Comparison of ENCODE assay signal across 9 mouse cellular contexts in the genomic region with DNA sequence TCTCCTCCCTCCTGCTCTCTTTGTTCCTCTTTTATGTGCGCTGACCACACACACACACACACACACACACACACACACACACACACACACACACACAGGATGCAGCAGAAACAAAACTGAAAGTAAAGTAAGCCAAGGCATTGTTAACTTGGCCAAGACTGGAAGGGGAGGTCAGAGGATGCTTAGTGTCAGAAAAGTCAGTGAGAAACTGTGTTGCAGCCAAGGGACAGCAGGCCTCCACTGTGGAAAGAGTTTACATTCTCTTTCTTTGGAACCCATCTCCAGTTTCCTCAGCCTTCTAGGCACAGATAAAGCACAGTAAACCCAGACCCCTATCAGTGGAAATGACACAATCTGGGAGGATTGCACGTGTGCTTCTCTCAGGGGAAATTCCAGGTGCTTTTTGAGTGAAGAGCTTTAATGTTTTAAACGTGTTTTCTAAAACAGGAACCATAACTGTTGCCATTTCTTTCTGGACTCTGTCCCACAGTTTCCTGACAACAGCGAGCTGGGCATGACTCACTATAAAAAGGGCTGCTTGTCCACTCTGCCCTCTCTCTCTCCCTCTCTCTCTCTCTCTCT. TPM values are rescaled to one million over a fixed set of nuclear protein-coding genes. Genes with fewer than 3 reads are reported as not detected.
A peak's percentile ranks its signal among the peaks of the same experiment; 100 is the strongest.
DNase-seq lines count a peak whose midpoint lies in the region; ATAC-seq and TF ChIP-seq lines count a peak whose summit lies in the region.
"Not testable (repeated sequence)": the region's sequence is repeated elsewhere in the genome, so short reads cannot be mapped to it uniquely, and the experiment has no call there.
"Had no signal": no experiment of that assay in that cellular context is flagged by ENCODE, and none has a peak within 500 bp of the region (broad histone marks: within the 10 kb centered on the region; RNA-seq: fewer than 3 reads in every experiment).

No protein-coding gene starts in this region.

- TF ChIP-seq CTCF in gastrocnemius, adult 2 months (IDR thresholded peaks at IDR 0.05); liver, postnatal 0 days (IDR thresholded peaks at IDR 0.05; ENCODE audit: low read depth): not testable (repeated sequence)

- intact Hi-C loops in gastrocnemius, adult 2 months (cut with DNase I), result not testable (repeated sequence)
- intact Hi-C loops in heart, postnatal 14 days (cut with DNase I), result loop anchor here (2.0 kb wide), 1 partner anchor 28 kb away; a partner anchor contains a TSS

- H3K27me3 ChIP-seq in kidney, embryonic 16.5 days (ENCODE audit: insufficient read depth, low read length); liver, postnatal 0 days (ENCODE audit: insufficient read depth, low read length); splenic B cell, adult 2 months (ENCODE audit: control insufficient read depth, insufficient read depth, low read length, poor library complexity, severe bottlenecking): not testable (repeated sequence)

- peak; percentile 63; the same call in 1 of the 2 replicates for ATAC-seq in kidney, embryonic 16.5 days (ENCODE audit: low FRiP score, low TSS enrichment)
- peak; percentile 84 for ATAC-seq in liver, postnatal 0 days

- H3K9me3 ChIP-seq in kidney, embryonic 16.5 days (ENCODE audit: low read length); liver, postnatal 0 days (ENCODE audit: low read length): not testable (repeated sequence)

- TF ChIP-seq EP300 in liver, postnatal 0 days (IDR thresholded peaks at IDR 0.05; ENCODE audit: low read depth), result not testable (repeated sequence)

- not testable (repeated sequence) for H3K4me2 ChIP-seq in kidney, embryonic 16.5 days (replicated peaks; ENCODE audit: low read depth, low read length)
- peak overlapping the region; percentile 50 for H3K4me2 ChIP-seq in liver, postnatal 0 days (ENCODE audit: low read depth, low read length)

- 15% methylated on average over 4 of the region's 4 CpGs for WGBS in kidney, embryonic 16.5 days
- 5% methylated on average over 4 of the region's 4 CpGs for WGBS in liver, postnatal 0 days (ENCODE audit: insufficient replicate concordance)

- not testable (repeated sequence) for H3K9ac ChIP-seq in kidney, embryonic 16.5 days (replicated peaks; ENCODE audit: low read length); liver, postnatal 0 days (replicated peaks)

- not testable (repeated sequence) for H3K36me3 ChIP-seq in kidney, embryonic 16.5 days (ENCODE audit: insufficient read depth, low read length); liver, postnatal 0 days (replicated peaks; ENCODE audit: insufficient read depth, low read length); splenic B cell, adult 2 months (ENCODE audit: control insufficient read depth, insufficient read depth, low read length, poor library complexity, severe bottlenecking)

- peak; percentile 67 for DNase-seq in 3T3-L1 (ENCODE audit: low read depth, low spot score)
- DNase-seq in adrenal gland, postnatal 14 days, result peak; percentile 69
- peak; percentile 44 for DNase-seq in gastrocnemius, adult 2 months
- DNase-seq in heart, postnatal 14 days, result peak; percentile 54 to 65
- peak; percentile 52 for DNase-seq in liver, postnatal 0 days
- peak; percentile 80 for DNase-seq in naive thymus-derived CD4-positive, alpha-beta T cell, adult 2 months (ENCODE audit: low read depth)
- DNase-seq in splenic B cell, adult 2 months (ENCODE audit: low read depth, low spot score), result peak; percentile 84

- H3K4me3 ChIP-seq in gastrocnemius, adult 2 months, result peak overlapping the region; percentile 63
- H3K4me3 ChIP-seq in kidney, embryonic 16.5 days (ENCODE audit: low read length); liver, postnatal 0 days (ENCODE audit: low read depth, low read length): not testable (repeated sequence)

- peak overlapping the region; percentile 79 for H3K27ac ChIP-seq in gastrocnemius, adult 2 months
- peak overlapping the region; percentile 24; the same call in 1 of the 2 replicates for H3K27ac ChIP-seq in kidney, embryonic 16.5 days (ENCODE audit: low read length)
- peak overlapping the region; percentile 75 for H3K27ac ChIP-seq in liver, postnatal 0 days (ENCODE audit: low read depth)

- not testable (repeated sequence) for H3K4me1 ChIP-seq in kidney, embryonic 16.5 days (ENCODE audit: insufficient read depth, low read length); liver, postnatal 0 days (ENCODE audit: insufficient read depth)

RNA-seq across cellular contexts. Expression of a gene that starts 29.0 kb away (rescaled TPM):
- 7.2 and 12.3 TPM in 2 replicates for total RNA-seq in adrenal gland, postnatal 14 days (2021)
- total RNA-seq in gastrocnemius, adult 2 months (2021), result 1 to 10 TPM; 2.4 to 2.8 TPM
- 10 to 100 TPM; 10.2 to 12.2 TPM for total RNA-seq in heart, postnatal 14 days (2021)
- polyA plus RNA-seq in kidney, embryonic 16.5 days (2015; fragmentation: Nextera tagmentation; extraction: Ambion mirVana), result 2.3 and 2.9 TPM in 2 replicates
- 2.4 and 2.8 TPM in 2 replicates for polyA plus RNA-seq in liver, postnatal 0 days (2015; fragmentation: Nextera tagmentation; extraction: Ambion mirVana)

RNA-seq across cellular contexts. Expression of a gene that starts 29.0 kb away (rescaled TPM):
- total RNA-seq in adrenal gland, postnatal 14 days (2021), result 0.74 and 2.5 TPM in 2 replicates
- total RNA-seq in gastrocnemius, adult 2 months (2021), result not detected
- total RNA-seq in heart, postnatal 14 days (2021), result 1 to 10 TPM in 1 of 2 experiments, under 1 TPM in 1; 0.10 to 1.3 TPM
- 0.54 and 0.59 TPM in 2 replicates for polyA plus RNA-seq in kidney, embryonic 16.5 days (2015; fragmentation: Nextera tagmentation; extraction: Ambion mirVana)
- 2.1 and 2.5 TPM in 2 replicates for polyA plus RNA-seq in liver, postnatal 0 days (2015; fragmentation: Nextera tagmentation; extraction: Ambion mirVana)
- polyA plus RNA-seq: limb, embryonic 12.5 days had no signal

RNA-seq across cellular contexts. Expression of a gene that starts 29.0 kb away (rescaled TPM):
- 4.4 and 10.9 TPM in 2 replicates for total RNA-seq in adrenal gland, postnatal 14 days (2021)
- total RNA-seq in gastrocnemius, adult 2 months (2021), result 1 to 10 TPM; 1.2 to 2.7 TPM
- 1 to 10 TPM; 6.5 to 7.0 TPM for total RNA-seq in heart, postnatal 14 days (2021)
- 0.37 and 0.86 TPM in 2 replicates for polyA plus RNA-seq in kidney, embryonic 16.5 days (2015; fragmentation: Nextera tagmentation; extraction: Ambion mirVana)
- 1.2 and 1.4 TPM in 2 replicates for polyA plus RNA-seq in liver, postnatal 0 days (2015; fragmentation: Nextera tagmentation; extraction: Ambion mirVana)

Comparison
In these comparisons a context has a peak if more than half of its experiments do, and no peak if none do; other contexts are left out.
1. H3K27ac ChIP-seq: peak in every context shown above with its lines; median percentile 79 in gastrocnemius, adult 2 months; 75 in liver, postnatal 0 days; 24 in kidney, embryonic 16.5 days.